Mouse (Mus musculus): ENCODE measurements around the gene Mapk8ip1.

GRCm38 (mm10) chr2:92353402-92353801, 47.7 kb downstream of the Mapk8ip1 start:
- TF ChIP-seq GATA1 (IDR thresholded peaks at IDR 0.05; ENCODE audit: borderline replicate concordance, low read length) (no peak), FLI1 (IDR thresholded peaks at IDR 0.05; ENCODE audit: low read length) (no peak)
